Mouse (Mus musculus) gastrocnemius, postnatal 4 days (tissue): ENCODE data around the gene Bloc1s4. TPM values are rescaled to one million over a fixed set of nuclear protein-coding genes. Genes with fewer than 3 reads are reported as not detected.

ENCODE experiments used
- DNase-seq, 2 experiments: peaks; one replicate each; pipeline ENCODE4 v3.0.0; 2021 to 2022; ENCODE audit warnings: low spot score in 2 of 2, mixed read lengths in 2 of 2
- long read RNA-seq, 2 experiments: library from polyadenylated mRNA; stranded (forward); transcript quantifications; one replicate each; pipeline ENCODE4 v2.0.0; 2021
- total RNA-seq, 2 experiments: library from RNA; stranded (reverse); gene quantifications; 2 replicates each; pipeline ENCODE4 v1.2.3; 2021

Gene Bloc1s4
- 10 to 100 TPM; 10.9 to 11.9 TPM for total RNA-seq
- long read RNA-seq, experiment 1, transcript Bloc1s4-201 (1 exons, 1,273 nt) = major isoform, 17 of 17 reads
- long read RNA-seq, experiment 1, partial matches to known transcripts = 0 of 17 reads
- long read RNA-seq, experiment 1, other reads (novel, unspliced or antisense) = 0 of 17 reads
- long read RNA-seq, experiment 2, transcript Bloc1s4-201 (1 exons, 1,273 nt) = major isoform, 16 of 16 reads
- long read RNA-seq, experiment 2, partial matches to known transcripts = 0 of 16 reads
- long read RNA-seq, experiment 2, other reads (novel, unspliced or antisense) = 0 of 16 reads

- DNase-seq = peak; percentile 78 to 90
Observed at GRCm38 (mm10) chr5:36748536-36749061, at the start of gene Bloc1s4. Gene Bloc1s4, minus strand, starts transcription at chr5:36748650.

- DNase-seq = no peak
Observed at GRCm38 (mm10) chr5:36797291-36797690, 48.8 kb upstream of the Bloc1s4 start.

- peak; percentile 87 to 94 for DNase-seq
Observed at GRCm38 (mm10) chr5:36796296-36797014, 48.0 kb upstream of the Bloc1s4 start, which contains the start of gene Mrfap1. Gene Mrfap1, minus strand, starts transcription at chr5:36796772.

- DNase-seq = peak; percentile 73 to 79
Observed at GRCm38 (mm10) chr5:36795647-36796295, 47.3 kb upstream of the Bloc1s4 start.

- DNase-seq = no peak
Observed at GRCm38 (mm10) chr5:36791861-36792260, 43.4 kb upstream of the Bloc1s4 start.

GRCm38 (mm10) chr5:36786052-36786451 lies 37.6 kb upstream of the Bloc1s4 start:
- no peak for DNase-seq

- DNase-seq = no peak
Observed at GRCm38 (mm10) chr5:36779512-36779911, 31.1 kb upstream of the Bloc1s4 start.

- DNase-seq = no peak
Observed at GRCm38 (mm10) chr5:36778901-36779300, 30.5 kb upstream of the Bloc1s4 start.

- no peak for DNase-seq
Observed at GRCm38 (mm10) chr5:36777186-36777585, 28.7 kb upstream of the Bloc1s4 start.

- DNase-seq = no peak
Observed at GRCm38 (mm10) chr5:36776021-36776575, 27.6 kb upstream of the Bloc1s4 start.

GRCm38 (mm10) chr5:36775317-36775716 lies 26.9 kb upstream of the Bloc1s4 start:
- DNase-seq = no peak

GRCm38 (mm10) chr5:36772586-36772985 lies 24.1 kb upstream of the Bloc1s4 start:
- no peak for DNase-seq

GRCm38 (mm10) chr5:36769603-36770002 lies 21.2 kb upstream of the Bloc1s4 start:
- no peak for DNase-seq

GRCm38 (mm10) chr5:36766958-36767703 lies 18.7 kb upstream of the Bloc1s4 start:
- no peak for DNase-seq

- no peak for DNase-seq
Observed at GRCm38 (mm10) chr5:36759848-36760247, 11.4 kb upstream of the Bloc1s4 start.

GRCm38 (mm10) chr5:36757033-36757432 lies 8.6 kb upstream of the Bloc1s4 start:
- DNase-seq = no peak

GRCm38 (mm10) chr5:36750119-36751078 lies 1.9 kb upstream of the Bloc1s4 start:
- DNase-seq = no peak

- DNase-seq = peak in 1 of 2 experiments; percentile 28
Observed at GRCm38 (mm10) chr5:36747794-36748535, 485 bp downstream of the Bloc1s4 start.

- DNase-seq = no peak
Observed at GRCm38 (mm10) chr5:36747071-36747470, 1.4 kb downstream of the Bloc1s4 start.
